Mouse (Mus musculus) B cell, adult 67 days (primary cell): ENCODE data around the gene Serbp1. TPM values are rescaled to one million over a fixed set of nuclear protein-coding genes. Genes with fewer than 3 reads are reported as not detected.

Experiments
- total RNA-seq, 2 experiments: library from RNA; stranded (reverse); gene quantifications; 4 replicates each; pipeline ENCODE4 v1.2.4; 2023

Gene Serbp1
- 100 to 1,000 TPM; 315 to 327 TPM for total RNA-seq

GRCm38 (mm10) chr6:67237977-67238376 lies at the start of gene Serbp1:
Serbp1 (plus strand) TSS chr6:67238176.

Other genes starting within 250 kb of the Serbp1 start
- 10 to 100 TPM; 39.0 to 49.0 TPM for gene Gadd45a, start 200.7 kb upstream of the Serbp1 start, total RNA-seq
- under 1 TPM in 1 of 2 experiments, not detected in 1; 0.49 TPM for gene Il12rb2, start 138.0 kb downstream of the Serbp1 start, total RNA-seq